Mouse (Mus musculus): ENCODE results near the gene Dlg2. TPM values are rescaled to one million over a fixed set of nuclear protein-coding genes. Genes with fewer than 3 reads are reported as not detected.

Dlg2 gene
- 11.7 and 13.7 TPM in 2 replicates for polyA plus RNA-seq (2015; fragmentation: Nextera tagmentation; extraction: Ambion mirVana)

- DNase-seq (ENCODE audit: low spot score) = no peak
Measured at GRCm38 (mm10) chr7:90476313-90477245, at the start of gene Dlg2. Gene Dlg2 (plus strand): TSS chr7:90476672.

- no peak for DNase-seq (ENCODE audit: low spot score)
Measured at GRCm38 (mm10) chr7:90427006-90427405, 49.5 kb upstream of the Dlg2 start.

- no peak for DNase-seq (ENCODE audit: low spot score)
Measured at GRCm38 (mm10) chr7:90432221-90432620, 44.3 kb upstream of the Dlg2 start.

GRCm38 (mm10) chr7:90440044-90440443, 36.4 kb upstream of the Dlg2 start:
- DNase-seq (ENCODE audit: low spot score) = no peak

- no peak for DNase-seq (ENCODE audit: low spot score)
Measured at GRCm38 (mm10) chr7:90442070-90442469, 34.4 kb upstream of the Dlg2 start.

- DNase-seq (ENCODE audit: low spot score) = peak; percentile 97
Measured at GRCm38 (mm10) chr7:90442518-90443080, 33.9 kb upstream of the Dlg2 start, which contains the start of gene Crebzf. Gene Crebzf (plus strand): TSS chr7:90442729.

- DNase-seq (ENCODE audit: low spot score) = peak; percentile 56
Measured at GRCm38 (mm10) chr7:90443101-90444091, 33.1 kb upstream of the Dlg2 start.

GRCm38 (mm10) chr7:90444206-90444605, 32.3 kb upstream of the Dlg2 start:
- peak; percentile 26 for DNase-seq (ENCODE audit: low spot score)

- no peak for DNase-seq (ENCODE audit: low spot score)
Measured at GRCm38 (mm10) chr7:90456149-90456844, 20.2 kb upstream of the Dlg2 start.

- DNase-seq (ENCODE audit: low spot score) = peak; percentile 73
Measured at GRCm38 (mm10) chr7:90456845-90457468, 19.5 kb upstream of the Dlg2 start, which contains the start of gene Tmem126a. Gene Tmem126a (minus strand): TSS chr7:90457229.

GRCm38 (mm10) chr7:90457517-90457916, 19.0 kb upstream of the Dlg2 start:
- no peak for DNase-seq (ENCODE audit: low spot score)

GRCm38 (mm10) chr7:90460330-90460729, 16.1 kb upstream of the Dlg2 start:
- DNase-seq (ENCODE audit: low spot score) = no peak

- peak; percentile 59 for DNase-seq (ENCODE audit: low spot score)
Measured at GRCm38 (mm10) chr7:90460930-90461329, 15.5 kb upstream of the Dlg2 start.

- DNase-seq (ENCODE audit: low spot score) = no peak
Measured at GRCm38 (mm10) chr7:90461441-90461840, 15.0 kb upstream of the Dlg2 start.

- no peak for DNase-seq (ENCODE audit: low spot score)
Measured at GRCm38 (mm10) chr7:90473511-90473910, 3.0 kb upstream of the Dlg2 start.

GRCm38 (mm10) chr7:90475793-90476312, 619 bp upstream of the Dlg2 start, which contains the start of gene Tmem126b:
Gene Tmem126b (minus strand): TSS chr7:90476001.
- peak; percentile 98 for DNase-seq (ENCODE audit: low spot score)

- no peak for DNase-seq (ENCODE audit: low spot score)
Measured at GRCm38 (mm10) chr7:90482607-90483006, 6.1 kb downstream of the Dlg2 start.

GRCm38 (mm10) chr7:90508124-90508523, 31.7 kb downstream of the Dlg2 start:
- DNase-seq (ENCODE audit: low spot score) = no peak

GRCm38 (mm10) chr7:90512293-90512692, 35.8 kb downstream of the Dlg2 start:
- no peak for DNase-seq (ENCODE audit: low spot score)
